ENCODE assay signal across 31 mouse cellular contexts in genomic region chr7:122226020-122226742, GRCm38 (mm10). TPM values are rescaled to one million over a fixed set of nuclear protein-coding genes. Genes with fewer than 3 reads are reported as not detected.
DNase-seq lines count a peak whose midpoint lies in the region; ATAC-seq and TF ChIP-seq lines count a peak whose summit lies in the region.
"Had no signal": no experiment of that assay in that cellular context is flagged by ENCODE, and none has a peak within 500 bp of the region (broad histone marks: within the 10 kb centered on the region; RNA-seq: fewer than 3 reads in every experiment).

No protein-coding gene starts in this region.

- 63% methylated on average over 7 of the region's 7 CpGs for WGBS in intestine, embryonic 15.5 days
- WGBS in intestine, postnatal 0 days: 36% methylated on average over 7 of the region's 7 CpGs

- H3K36me3 ChIP-seq in intestine, embryonic 15.5 days: no peaks in the 10 kb centered on the region
- no peaks in the 10 kb centered on the region for H3K36me3 ChIP-seq in intestine, postnatal 0 days (ENCODE audit: control insufficient read depth, insufficient read depth)
- H3K36me3 ChIP-seq: forebrain, embryonic 10.5 days; hindbrain, embryonic 12.5 days; hindbrain, embryonic 15.5 days had no signal

- TF ChIP-seq CTCF in intestine, postnatal 0 days (IDR thresholded peaks at IDR 0.05; ENCODE audit: low read depth): no peak

- DNase-seq in heart, adult 11 months: no peak
- no peak for DNase-seq in layer of hippocampus, adult 11-12 months (ENCODE audit: low spot score)
- no peak for DNase-seq in cerebellum, postnatal 10 days
- DNase-seq: adrenal gland, adult 2 months; adrenal gland, postnatal 25 days; cerebellum, adult 18-20 months; cerebellum, adult 9-11 months; cerebellum, postnatal 36 days; embryo, embryonic 11 days; gastrocnemius, postnatal 10 days; gastrocnemius, postnatal 36 days had no signal

- peak overlapping the region; percentile 74 for H3K27ac ChIP-seq in intestine, embryonic 15.5 days
- peak overlapping the region; percentile 88 for H3K27ac ChIP-seq in intestine, postnatal 0 days (ENCODE audit: low read depth, low read length)
- H3K27ac ChIP-seq: forebrain, embryonic 10.5 days; forebrain, embryonic 13.5 days; hindbrain, embryonic 12.5 days; hindbrain, embryonic 15.5 days had no signal

- H3K9ac ChIP-seq in intestine, embryonic 15.5 days: no peak overlapping the region
- H3K9ac ChIP-seq in intestine, postnatal 0 days (ENCODE audit: low read depth, low read length): no peak overlapping the region
- H3K9ac ChIP-seq: forebrain, embryonic 13.5 days; hindbrain, embryonic 12.5 days; hindbrain, embryonic 15.5 days had no signal

- H3K4me2 ChIP-seq in intestine, embryonic 15.5 days (replicated peaks): peak overlapping the region; percentile 45; the same call in 1 of the 2 replicates
- H3K4me2 ChIP-seq in intestine, postnatal 0 days (replicated peaks; ENCODE audit: low read depth): peak overlapping the region; percentile 43; the same call in 1 of the 2 replicates
- H3K4me2 ChIP-seq: forebrain, embryonic 13.5 days; heart, embryonic 11.5 days; hindbrain, embryonic 12.5 days; hindbrain, embryonic 15.5 days had no signal

- H3K9me3 ChIP-seq in intestine, embryonic 15.5 days: no peaks in the 10 kb centered on the region
- no peaks in the 10 kb centered on the region for H3K9me3 ChIP-seq in intestine, postnatal 0 days (ENCODE audit: control insufficient read depth)
- H3K9me3 ChIP-seq: forebrain, embryonic 10.5 days; forebrain, embryonic 13.5 days; hindbrain, embryonic 12.5 days; hindbrain, embryonic 15.5 days had no signal

- peak; percentile 94 for ATAC-seq in intestine, embryonic 15.5 days
- ATAC-seq in intestine, postnatal 0 days: peak; percentile 90
- ATAC-seq in megakaryocyte-erythroid progenitor cell, adult 5-6 weeks (replicated peaks; ENCODE audit: low FRiP score, low TSS enrichment, poor library complexity, severe bottlenecking): peak; percentile 86
- ATAC-seq: CD4-positive, CD25-positive, alpha-beta regulatory T cell, adult 4 months; forebrain, embryonic 13.5 days; forebrain, embryonic 16.5 days had no signal

- H3K27me3 ChIP-seq in intestine, embryonic 15.5 days (replicated peaks): no peaks in the 10 kb centered on the region
- no peaks in the 10 kb centered on the region for H3K27me3 ChIP-seq in intestine, postnatal 0 days (replicated peaks; ENCODE audit: control insufficient read depth, insufficient read depth, low read length)
- H3K27me3 ChIP-seq: forebrain, embryonic 13.5 days; hindbrain, embryonic 12.5 days; hindbrain, embryonic 15.5 days had no signal

- H3K4me1 ChIP-seq in intestine, embryonic 15.5 days (replicated peaks): no peaks in the 10 kb centered on the region
- 0 out of 2 replicates have a peak, but pooled peaks cover 5% of the 10 kb centered on the region for H3K4me1 ChIP-seq in intestine, postnatal 0 days (replicated peaks; ENCODE audit: control insufficient read depth, insufficient read depth, low read length)
- H3K4me1 ChIP-seq: forebrain, embryonic 10.5 days; forebrain, embryonic 13.5 days; hindbrain, embryonic 12.5 days; hindbrain, embryonic 15.5 days had no signal

- no peak overlapping the region for H3K4me3 ChIP-seq in intestine, embryonic 15.5 days (replicated peaks)
- no peak overlapping the region for H3K4me3 ChIP-seq in intestine, postnatal 0 days (ENCODE audit: low read depth, low read length)
- H3K4me3 ChIP-seq: forebrain, embryonic 10.5 days; forebrain, embryonic 13.5 days; hindbrain, embryonic 12.5 days; hindbrain, embryonic 15.5 days had no signal

RNA-seq across cellular contexts. Expression of gene Chp2, which starts 6.9 kb away (rescaled TPM):
- polyA plus RNA-seq in intestine, embryonic 15.5 days (2015; fragmentation: Nextera tagmentation; extraction: Ambion mirVana): 5.7 and 5.8 TPM in 2 replicates
- 54.5 and 60.2 TPM in 2 replicates for polyA plus RNA-seq in intestine, postnatal 0 days (2015; fragmentation: Nextera tagmentation; extraction: Ambion mirVana)
- not detected in 2 replicates for total RNA-seq in megakaryocyte-erythroid progenitor cell, adult 5-6 weeks (2014; fragmentation: Nextera tagmentation)
- total RNA-seq in megakaryocyte-erythroid progenitor cell, adult 5-6 weeks (2017): not detected in 2 replicates
- total RNA-seq: hematopoietic stem cell, adult 5-6 weeks; MEL had no signal
- polyA plus RNA-seq: C2C12; CD4-positive, CD25-positive, alpha-beta regulatory T cell, adult 4 months; embryonic facial prominence, embryonic 11.5 days; forebrain, embryonic 10.5 days; heart, embryonic 11.5 days had no signal

RNA-seq across cellular contexts. Expression of gene Ern2, which starts 40.2 kb away (rescaled TPM):
- 4.8 and 6.2 TPM in 2 replicates for polyA plus RNA-seq in intestine, embryonic 15.5 days (2015; fragmentation: Nextera tagmentation; extraction: Ambion mirVana)
- 4.0 and 4.8 TPM in 2 replicates for polyA plus RNA-seq in intestine, postnatal 0 days (2015; fragmentation: Nextera tagmentation; extraction: Ambion mirVana)
- not detected in 2 replicates for total RNA-seq in megakaryocyte-erythroid progenitor cell, adult 5-6 weeks (2014; fragmentation: Nextera tagmentation)
- not detected in 2 replicates for total RNA-seq in megakaryocyte-erythroid progenitor cell, adult 5-6 weeks (2017)
- total RNA-seq: gastrocnemius, adult 18-20 months; gastrocnemius, postnatal 10 days; gastrocnemius, postnatal 36 days; granulocyte monocyte progenitor cell, adult 5-6 weeks; heart, adult 8-10 months; heart, postnatal 25 days; hematopoietic stem cell, adult 5-6 weeks; MEL had no signal
- polyA plus RNA-seq: C2C12; embryonic facial prominence, embryonic 11.5 days; forebrain, embryonic 10.5 days; heart, embryonic 11.5 days; heart, embryonic 14.5 days; heart, postnatal 0 days had no signal
